Mouse (Mus musculus) heart, adult 2 months (tissue): ENCODE results near the gene Rtn2. TPM values are rescaled to one million over a fixed set of nuclear protein-coding genes. Genes with fewer than 3 reads are reported as not detected.

Experiments used
- DNase-seq, 2 experiments: peaks; one replicate each; pipeline ENCODE4 v3.0.0; 2021
- H3K27ac ChIP-seq: fragments of 200-600 bp; 2 replicates; pipeline ENCODE4 v1.8.1; 2022
- H3K27me3 ChIP-seq: fragments of 200-500 bp; 2 replicates; pipeline ENCODE4 v1.6.1; 2012; ENCODE audit warnings: mild to moderate bottlenecking, low read length, inconsistent platforms, mixed read lengths; ENCODE audit not compliant: control insufficient read depth, insufficient read depth
- H3K36me3 ChIP-seq: fragments of 200-500 bp; 2 replicates; pipeline ENCODE4 v1.6.1; 2012; ENCODE audit warnings: low read length, inconsistent platforms; ENCODE audit not compliant: control insufficient read depth, insufficient read depth
- H3K4me1 ChIP-seq: fragments of 200-500 bp; 2 replicates; pipeline ENCODE4 v1.6.1; 2011; ENCODE audit warnings: low read length; ENCODE audit not compliant: control insufficient read depth, insufficient read depth
- H3K4me3 ChIP-seq: fragments of 200-600 bp; 2 replicates; pipeline ENCODE4 v1.8.1; 2022
- H3K79me2 ChIP-seq: fragments of 200-500 bp; replicated peaks from 2 replicates; pipeline ENCODE4 v1.6.1; 2012; ENCODE audit warnings: mild to moderate bottlenecking, inconsistent platforms, low read length, moderate library complexity, mixed read lengths; ENCODE audit not compliant: control insufficient read depth, insufficient read depth
- H3K9ac ChIP-seq: fragments of 200-500 bp; 2 replicates; pipeline ENCODE4 v1.6.1; 2012; ENCODE audit warnings: low read depth, mild to moderate bottlenecking, control low read depth, inconsistent platforms, low read length, mixed read lengths
- CTCF ChIP-seq: fragments of 200-600 bp; IDR thresholded peaks from 2 replicates; pipeline ENCODE4 v1.8.1; 2022; ENCODE audit warnings: antibody characterized with exemption, mild to moderate bottlenecking, moderate library complexity
- EP300 ChIP-seq: fragments of 200-500 bp; IDR thresholded peaks from 2 replicates; pipeline ENCODE4 v1.6.1; 2011; ENCODE audit warnings: low read depth, low read length, control low read depth; ENCODE audit not compliant: insufficient read depth
- POLR2A ChIP-seq: fragments of 200-500 bp; IDR thresholded peaks from 2 replicates; pipeline ENCODE4 v1.6.1; 2011; ENCODE audit warnings: mild to moderate bottlenecking, low read depth, low read length, control low read depth; ENCODE audit not compliant: insufficient read depth
- WGBS: fragments of 180-500 bp; shearing (Covaris S2); methylation state at CpG from one replicate; pipeline ENCODE4 v1.1.7; 2018; 5-methylcytosine and 5-hydroxymethylcytosine counted together
- intact Hi-C: fragments of 180-260 bp; cut with DNase I; formaldehyde crosslinking; loops from one replicate; pipeline ENCODE4 v1.15.1; 2025
- polyA plus RNA-seq: library from polyadenylated mRNA; depleted of rRNA; stranded (reverse); fragments of >200 nt; gene quantifications from 2 replicates; pipeline ENCODE4 v1.2.3, GENCODE M21; 2012
- total RNA-seq, 2 experiments: library from RNA; stranded (reverse); gene quantifications; 2 replicates each; pipeline ENCODE4 v1.2.3; 2021

The Rtn2 gene
- total and polyA plus RNA-seq, 3 experiments = 114 to 273 (median 136) TPM

GRCm38 (mm10) chr7:19327782-19328181 lies 45.4 kb downstream of the Rtn2 start:
- intact Hi-C loops = no loop called here
- peak overlapping the region; percentile 89 for H3K27ac ChIP-seq
- H3K36me3 ChIP-seq = no peaks in the 10 kb centered on the region
- no peaks in the 10 kb centered on the region for H3K27me3 ChIP-seq
- no peak overlapping the region for H3K4me3 ChIP-seq
- no peaks in the 10 kb centered on the region for H3K79me2 ChIP-seq
- H3K9ac ChIP-seq = no peak overlapping the region
- TF ChIP-seq POLR2A (no peak), EP300 (no peak), CTCF (no peak)
- DNase-seq = no peak
- 60% methylated on average over 5 of the region's 5 CpGs for WGBS
- peaks cover 8% of the 10 kb centered on the region for H3K4me1 ChIP-seq

- Histone ChIP-seq H3K27ac (no peak overlapping the region), H3K79me2 (no peaks in the 10 kb centered on the region), H3K36me3 (no peaks in the 10 kb centered on the region), H3K4me1 (peaks cover 8% of the 10 kb centered on the region), H3K27me3 (no peaks in the 10 kb centered on the region), H3K4me3 (no peak overlapping the region), H3K9ac (no peak overlapping the region)
- DNase-seq = no peak
- TF ChIP-seq POLR2A = no peak
- peak; percentile 58 for TF ChIP-seq CTCF
- intact Hi-C loops = no loop called here
Measured at GRCm38 (mm10) chr7:19328425-19328824, 46.0 kb downstream of the Rtn2 start.

- H3K79me2 ChIP-seq = no peaks in the 10 kb centered on the region
- H3K4me3 ChIP-seq = no peak overlapping the region
- H3K27me3 ChIP-seq = no peaks in the 10 kb centered on the region
- H3K9ac ChIP-seq = no peak overlapping the region
- H3K36me3 ChIP-seq = no peaks in the 10 kb centered on the region
- intact Hi-C loops = no loop called here
- TF ChIP-seq EP300 = no peak
- no peak for TF ChIP-seq CTCF
- TF ChIP-seq POLR2A = no peak
- peaks cover 9% of the 10 kb centered on the region for H3K4me1 ChIP-seq
- DNase-seq = no peak
- H3K27ac ChIP-seq = peak overlapping the region; percentile 98
- 69% methylated on average over 2 of the region's 2 CpGs for WGBS
Measured at GRCm38 (mm10) chr7:19331910-19332309, 49.5 kb downstream of the Rtn2 start.

GRCm38 (mm10) chr7:19332709-19333352 lies 50.4 kb downstream of the Rtn2 start:
- WGBS = under 1% methylated on average over 52 of the region's 52 CpGs
- peak; percentile 33; the same call in 1 of the 2 replicates for TF ChIP-seq POLR2A
- no peak for TF ChIP-seq CTCF
- TF ChIP-seq EP300 = 0 out of 2 replicates have a peak, but pooled peaks have one; percentile 32
- H3K27ac ChIP-seq = peak overlapping the region; percentile 98
- H3K9ac ChIP-seq = peak overlapping the region; percentile 94
- peak; percentile 87 to 92 for DNase-seq
- H3K79me2 ChIP-seq = no peaks in the 10 kb centered on the region
- H3K4me3 ChIP-seq = peak overlapping the region; percentile 72
- no peaks in the 10 kb centered on the region for H3K27me3 ChIP-seq
- intact Hi-C loops = no loop called here
- H3K36me3 ChIP-seq = no peaks in the 10 kb centered on the region
- H3K4me1 ChIP-seq = peaks cover 5% of the 10 kb centered on the region

GRCm38 (mm10) chr7:19335583-19335982 lies 53.2 kb downstream of the Rtn2 start:
- 40% methylated on average over 3 of the region's 3 CpGs for WGBS
- H3K79me2 ChIP-seq = no peaks in the 10 kb centered on the region
- TF ChIP-seq POLR2A = no peak
- TF ChIP-seq EP300 = no peak
- no peak for TF ChIP-seq CTCF
- DNase-seq = no peak
- no peak overlapping the region for H3K27ac ChIP-seq
- no peaks in the 10 kb centered on the region for H3K36me3 ChIP-seq
- peaks cover 4% of the 10 kb centered on the region; the same call in 1 of the 2 replicates for H3K4me1 ChIP-seq
- H3K27me3 ChIP-seq = no peaks in the 10 kb centered on the region
- H3K4me3 ChIP-seq = no peak overlapping the region
- intact Hi-C loops = no loop called here
- H3K9ac ChIP-seq = no peak overlapping the region

- H3K9ac ChIP-seq = no peak overlapping the region
- DNase-seq = no peak
- H3K27me3 ChIP-seq = no peaks in the 10 kb centered on the region
- H3K4me3 ChIP-seq = no peak overlapping the region
- WGBS = 48% methylated on average over 10 of the region's 10 CpGs
- no peaks in the 10 kb centered on the region for H3K36me3 ChIP-seq
- no peaks in the 10 kb centered on the region for H3K79me2 ChIP-seq
- H3K27ac ChIP-seq = peak overlapping the region; percentile 31
- peaks cover 4% of the 10 kb centered on the region; the same call in 1 of the 2 replicates for H3K4me1 ChIP-seq
- intact Hi-C loops = no loop called here
- TF ChIP-seq CTCF = no peak
- TF ChIP-seq POLR2A = no peak
- TF ChIP-seq EP300 = no peak
Measured at GRCm38 (mm10) chr7:19337122-19337521, 54.7 kb downstream of the Rtn2 start.
